Mouse (Mus musculus) lung, postnatal 0 days (tissue): ENCODE results near the gene Ptk7.

Experiments used
- CTCF ChIP-seq: IDR thresholded peaks from 2 replicates; pipeline ENCODE4 v1.5.1; 2016; ENCODE audit warnings: antibody characterized with exemption, mild to moderate bottlenecking
- EP300 ChIP-seq: IDR thresholded peaks from 2 replicates; pipeline ENCODE4 v1.6.1; 2016; ENCODE audit warnings: antibody characterized with exemption, mild to moderate bottlenecking, control low read depth

GRCm38 (mm10) chr17:46551369-46551768, 77.9 kb downstream of the Ptk7 start:
- TF ChIP-seq CTCF (no peak), EP300 (no peak)
